Mouse (Mus musculus): ENCODE data around the gene Arhgap23.

GRCm38 (mm10) chr11:97448611-97449394 lies 33.5 kb downstream of the Arhgap23 start:
- no peak for TF ChIP-seq POLR2A (IDR thresholded peaks at IDR 0.05; ENCODE audit: low read depth, low read length)
- TF ChIP-seq CTCF (IDR thresholded peaks at IDR 0.05; ENCODE audit: extremely low read depth, insufficient read length, insufficient replicate concordance, low read depth, low read length): no peak
